Mouse (Mus musculus): Measurements from ENCODE around the gene Gstt1.

DNA sequence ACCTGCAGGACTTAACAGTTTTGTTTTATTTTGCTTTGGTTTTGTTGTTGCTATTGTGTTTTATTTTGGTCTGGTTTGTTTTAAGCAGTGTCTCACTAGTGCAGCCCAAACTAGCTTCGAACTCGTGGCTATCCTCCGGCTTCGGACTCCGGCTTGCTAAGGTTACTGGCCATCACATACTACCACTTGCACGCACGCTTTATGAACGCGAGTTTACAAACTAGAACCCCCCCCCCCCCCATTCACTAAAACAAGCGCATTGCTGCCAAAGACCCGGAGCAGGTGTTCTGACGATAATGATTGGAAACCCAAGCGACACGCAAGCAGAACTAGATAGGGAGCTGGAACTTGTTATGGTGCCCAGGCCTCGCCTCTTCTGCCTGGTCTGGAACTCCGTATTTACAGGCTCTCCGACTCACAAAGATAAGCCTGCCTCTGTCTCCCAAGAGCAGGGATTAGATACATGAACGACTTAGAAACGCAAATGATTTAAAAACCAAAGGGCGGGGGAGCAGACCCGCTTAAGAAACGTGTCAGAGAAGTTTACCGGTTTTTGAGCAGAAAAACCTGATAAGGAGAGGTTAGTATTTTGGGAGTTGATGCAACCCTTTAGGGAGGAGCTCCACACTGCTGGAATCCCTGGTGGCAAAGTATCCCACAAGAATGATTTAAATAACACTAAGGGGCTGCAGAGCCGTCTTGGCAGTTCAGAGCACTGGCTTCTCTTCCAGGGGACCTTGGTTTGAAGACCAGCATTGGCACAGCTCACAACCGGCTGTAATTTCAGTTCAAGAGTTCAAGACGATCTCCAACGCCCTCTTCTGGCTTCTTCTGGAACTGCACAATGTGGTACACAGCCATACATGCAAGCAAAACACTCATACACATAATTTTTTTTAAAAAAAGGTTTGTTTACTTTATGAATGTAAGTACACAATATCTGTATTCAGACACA is 33.6 kb downstream of the Gstt1 start:
- TF ChIP-seq POLR2A (IDR thresholded peaks at IDR 0.05; ENCODE audit: extremely low read depth, insufficient read depth, low read length) (no peak), CTCF (IDR thresholded peaks at IDR 0.05; ENCODE audit: extremely low read depth, insufficient read depth, low read length) (peak; percentile 43)
